In genomic region chr7:80992631-80992979, GRCm38 (mm10) we compare ENCODE assay signal across 7 mouse cellular contexts. TPM values are rescaled to one million over a fixed set of nuclear protein-coding genes. Genes with fewer than 3 reads are reported as not detected.
DNase-seq lines count a peak whose midpoint lies in the region; ATAC-seq lines count a peak whose summit lies in the region.

No protein-coding gene starts in this region.

- peaks cover 12% of the 10 kb centered on the region for H3K4me1 ChIP-seq in midbrain, embryonic 11.5 days (ENCODE audit: control insufficient read depth, insufficient read depth, low read length)

- H3K9ac ChIP-seq in midbrain, embryonic 11.5 days (ENCODE audit: low read length), result peak overlapping the region; percentile 80

- no peak overlapping the region; the same call in 1 of the 2 replicates for H3K27ac ChIP-seq in midbrain, embryonic 11.5 days (ENCODE audit: low read depth, low read length)

- WGBS in midbrain, embryonic 11.5 days, result 4% methylated on average over 12 of the region's 12 CpGs

- peak; percentile 12 for DNase-seq in ovary, adult 18-20 months (ENCODE audit: low spot score)
- no peak for DNase-seq in ovary, postnatal 36 days (ENCODE audit: low spot score)
- DNase-seq in cerebellum, adult 9-10 months, result peak; percentile 45
- peak; percentile 19 to 36 for DNase-seq in gastrocnemius, postnatal 4 days (ENCODE audit: low spot score in 2 of 2)
- peak; percentile 66 for DNase-seq in kidney, adult 9 months
- DNase-seq in midbrain, embryonic 11.5 days (ENCODE audit: low spot score, missing footprints), result no peak

- no peak for ATAC-seq in midbrain, embryonic 11.5 days (ENCODE audit: low FRiP score)
- no peak for ATAC-seq in activated CD4-positive, CD25-positive, alpha-beta regulatory T cell, adult 4 months

- peak overlapping the region; percentile 83 for H3K4me2 ChIP-seq in midbrain, embryonic 11.5 days

- no peaks in the 10 kb centered on the region for H3K9me3 ChIP-seq in midbrain, embryonic 11.5 days (ENCODE audit: control insufficient read depth, low read length)

- no peaks in the 10 kb centered on the region for H3K36me3 ChIP-seq in midbrain, embryonic 11.5 days (ENCODE audit: control insufficient read depth, insufficient read depth, low read length)

- no peaks in the 10 kb centered on the region for H3K27me3 ChIP-seq in midbrain, embryonic 11.5 days (ENCODE audit: control insufficient read depth, insufficient read depth, low read length)

- peak overlapping the region; percentile 88 for H3K4me3 ChIP-seq in midbrain, embryonic 11.5 days (ENCODE audit: low read depth, low read length)

RNA-seq across cellular contexts. Expression of gene Zfp592, which starts 0.9 kb away (rescaled TPM):
- 10 to 100 TPM; 18.4 to 20.2 TPM for total RNA-seq in gastrocnemius, postnatal 4 days (2021)
- polyA plus RNA-seq in midbrain, embryonic 11.5 days (2014; fragmentation: Nextera tagmentation; extraction: Ambion mirVana), result 11.3 and 13.6 TPM in 2 replicates
- 10 to 100 TPM; 14.5 to 16.7 TPM for polyA plus RNA-seq in activated CD4-positive, CD25-positive, alpha-beta regulatory T cell, adult 4 months (2017; shearing (Covaris generic))

RNA-seq across cellular contexts. Expression of gene Sec11a, which starts 45.0 kb away (rescaled TPM):
- total RNA-seq in gastrocnemius, postnatal 4 days (2021), result 10 to 100 TPM; 71.6 to 77.3 TPM
- polyA plus RNA-seq in midbrain, embryonic 11.5 days (2014; fragmentation: Nextera tagmentation; extraction: Ambion mirVana), result 204 TPM in 2 replicates
- 100 to 1,000 TPM; 243 to 262 TPM for polyA plus RNA-seq in activated CD4-positive, CD25-positive, alpha-beta regulatory T cell, adult 4 months (2017; shearing (Covaris generic))

Comparison
In these comparisons a context has a peak if more than half of its experiments do, and no peak if none do; other contexts are left out.
1. DNase-seq: peak in ovary, adult 18-20 months (single experiment), cerebellum, adult 9-10 months (single experiment), gastrocnemius, postnatal 4 days (2 of 2) and kidney, adult 9 months (single experiment); none in ovary, postnatal 36 days (single experiment) and midbrain, embryonic 11.5 days (single experiment).